Mouse (Mus musculus) adrenal gland (tissue): ENCODE measurements around the gene Plscr2.

Experiments used
- intact Hi-C: fragments of 180-260 bp; cut with DNase I; formaldehyde crosslinking; loops from one replicate; pipeline ENCODE4 v1.15.1; 2025
- microRNA-seq, 2 experiments: library from miRNA; unstranded; fragments of <30 nt; microRNA quantifications; one replicate each; pipeline ENCODE4; 2019

The Plscr2 gene

GRCm38 (mm10) chr9:92337661-92338060 is 62.3 kb downstream of the Plscr2 start:
- intact Hi-C loops: no loop called here

- intact Hi-C loops: no loop called here
Observed at GRCm38 (mm10) chr9:92338954-92339353, 63.6 kb downstream of the Plscr2 start.

Small RNA genes within 50 kb of the gene (microRNA-seq; reads per million reads assigned to microRNA genes)
- gene Mir6386: 0 reads per million in 2 experiments
